Mouse (Mus musculus) kidney, adult 11 months (tissue): ENCODE measurements at regions not wholly inside any gene's neighbourhood (a gene's known extent, or its start where the extent isn't known, plus 50 kb on each side); places are given as distances from the start of the nearest gene placed in this dataset.
A peak's percentile ranks its signal among the peaks of the same experiment; 100 is the strongest.

Experiments used
- DNase-seq: peaks from one replicate; pipeline ENCODE4 v3.0.0; 2022

DNA sequence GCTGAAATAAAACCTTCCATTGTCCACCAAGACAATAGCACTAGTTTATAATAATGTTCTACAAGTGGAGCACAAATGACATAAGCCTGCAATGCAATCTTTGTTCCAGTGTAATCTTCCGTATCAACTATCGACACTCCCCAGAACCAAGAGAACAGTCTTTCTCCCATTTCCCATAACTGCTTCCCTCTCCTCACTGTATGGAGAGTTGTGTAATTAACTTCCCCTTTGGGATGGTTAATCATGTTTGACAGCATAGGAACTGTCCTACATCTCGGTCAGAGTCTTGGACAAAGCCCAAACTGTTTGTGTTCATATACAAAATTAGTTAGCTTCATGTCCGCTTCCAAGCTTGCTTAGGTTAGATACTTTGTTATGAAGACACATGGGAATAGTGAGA lies 225.8 kb upstream of the Marcks start:
- DNase-seq = no peak

DNA sequence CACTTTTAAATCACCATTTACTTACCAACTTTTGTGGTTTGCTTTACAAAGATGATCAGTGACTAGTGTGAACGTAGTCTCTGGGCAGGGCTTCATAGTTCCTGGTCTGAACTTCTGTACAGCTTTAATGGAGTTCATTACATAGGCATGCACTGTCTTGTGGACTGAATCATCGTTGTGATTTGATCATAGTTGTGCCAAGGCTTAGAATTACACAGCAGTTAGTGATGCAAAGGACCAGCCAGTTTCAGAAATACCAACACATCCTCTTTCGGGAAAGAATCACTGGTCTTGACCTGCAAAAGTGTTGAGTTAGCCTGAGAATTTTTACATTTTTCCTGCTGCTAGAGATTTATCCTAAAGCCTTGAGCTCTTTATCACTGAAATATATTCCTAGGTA lies 222.3 kb upstream of the Marcks start:
- no peak for DNase-seq

DNA sequence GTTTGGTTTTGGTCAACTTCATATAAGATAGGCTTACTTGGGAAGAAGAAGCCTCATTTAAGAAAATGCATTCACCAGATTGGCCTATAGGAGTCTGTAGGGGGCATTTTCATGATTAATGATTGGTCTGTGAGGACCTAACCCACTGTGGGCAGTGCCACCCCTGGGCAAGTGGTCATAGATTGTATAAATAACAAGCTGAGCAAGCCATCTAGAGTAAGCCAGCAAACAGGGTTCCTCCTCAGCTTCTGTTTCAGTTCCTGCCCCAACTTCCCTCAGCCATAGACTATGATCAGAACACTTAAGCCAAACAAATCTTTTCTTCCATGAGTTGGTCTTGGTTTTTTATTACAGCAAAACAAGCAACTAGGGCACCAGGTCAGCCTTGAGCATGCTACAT lies 220.2 kb upstream of the Marcks start:
- DNase-seq = no peak

DNA sequence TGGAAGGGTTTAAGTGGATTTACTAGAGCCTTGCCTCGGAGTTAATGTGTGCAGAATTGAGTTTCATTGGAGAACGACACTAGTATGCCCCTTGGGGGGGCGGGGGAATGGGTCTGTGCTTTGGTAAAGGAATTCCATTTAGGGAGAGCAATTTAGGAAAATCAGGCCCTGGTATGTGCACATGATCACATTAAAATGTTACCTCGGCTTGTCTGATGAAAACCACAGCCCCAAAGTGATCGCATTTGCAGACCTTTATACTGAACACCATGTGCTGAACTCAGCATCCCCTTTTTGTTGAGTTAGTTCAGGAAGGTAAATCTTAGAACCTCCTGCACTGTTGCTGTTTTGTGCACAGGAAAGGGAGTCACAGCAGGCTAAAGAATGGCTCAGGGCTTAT lies 219.6 kb upstream of the Marcks start:
- peak; percentile 7 for DNase-seq

DNA sequence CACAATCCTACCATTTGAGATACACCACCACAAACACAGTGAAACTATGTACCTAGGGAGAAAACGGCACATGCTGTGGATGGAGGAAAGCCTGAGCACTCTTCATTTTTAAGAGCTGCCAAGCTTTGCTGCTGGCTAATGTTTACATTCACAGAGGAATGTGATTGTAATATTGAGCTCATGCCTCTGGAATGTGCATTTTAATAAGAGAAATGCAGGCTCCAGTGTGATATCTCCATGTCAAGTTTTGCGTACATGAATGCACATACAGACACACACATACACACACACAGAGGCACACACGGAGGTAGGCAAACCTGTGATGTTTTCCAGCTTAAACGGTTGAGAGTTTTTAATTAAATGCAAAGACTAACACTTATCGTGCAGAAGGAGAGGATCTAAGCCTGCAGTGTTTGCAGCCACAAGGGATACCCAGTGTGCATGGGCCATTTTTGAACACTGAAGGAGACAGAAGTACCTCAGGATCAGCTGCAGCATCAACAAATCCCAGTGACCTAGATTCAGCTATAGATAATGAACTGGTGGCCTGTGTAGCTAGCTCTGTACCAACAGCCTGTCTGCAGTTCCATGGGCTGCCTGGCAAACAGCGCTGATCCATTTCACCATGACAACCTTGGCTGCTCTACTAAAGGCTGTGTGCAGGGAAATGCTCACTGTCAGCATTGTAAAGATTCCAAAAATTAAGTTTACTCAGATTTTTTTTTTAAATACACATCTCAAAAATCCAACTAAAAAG lies 218.8 kb upstream of the Marcks start:
- DNase-seq = no peak

DNA sequence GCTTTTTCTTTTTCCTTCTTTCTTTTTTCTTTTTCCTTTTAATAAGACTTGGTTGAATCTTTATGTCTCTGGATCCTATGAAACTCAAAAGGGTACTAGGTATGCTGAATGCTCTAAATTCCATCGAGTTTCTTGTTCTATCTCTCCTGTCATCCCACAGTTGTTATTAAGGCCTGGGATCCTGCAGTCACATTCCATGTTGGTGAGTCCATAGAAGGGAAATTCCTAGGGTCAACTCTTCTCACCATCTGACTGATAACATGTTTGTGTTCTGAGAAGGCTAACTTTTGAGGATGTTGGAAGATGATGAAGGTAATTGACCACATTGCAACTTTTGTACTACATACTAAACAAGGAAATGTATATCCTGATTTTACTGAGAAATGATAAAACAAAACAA lies 210.5 kb upstream of the Marcks start:
- no peak for DNase-seq

DNA sequence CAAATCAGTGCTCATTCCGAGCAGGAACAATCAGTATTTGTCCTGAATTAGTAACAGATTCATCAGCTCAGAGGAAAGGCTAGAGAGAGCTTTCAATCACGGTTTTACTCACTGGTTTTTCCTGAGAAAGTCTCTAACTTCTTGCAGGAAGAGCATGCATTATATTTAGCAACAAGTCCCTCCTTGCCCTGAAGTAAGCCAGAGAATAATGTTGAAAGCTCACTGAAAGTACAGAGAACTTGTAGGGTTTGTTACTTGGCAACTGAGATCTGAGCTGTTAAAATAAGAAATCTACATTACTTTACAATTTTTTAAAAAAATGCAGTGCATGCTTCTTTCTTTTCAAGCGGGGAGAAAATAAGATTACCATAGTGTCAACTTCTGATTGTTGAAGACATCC lies 209.7 kb upstream of the Marcks start:
- no peak for DNase-seq

DNA sequence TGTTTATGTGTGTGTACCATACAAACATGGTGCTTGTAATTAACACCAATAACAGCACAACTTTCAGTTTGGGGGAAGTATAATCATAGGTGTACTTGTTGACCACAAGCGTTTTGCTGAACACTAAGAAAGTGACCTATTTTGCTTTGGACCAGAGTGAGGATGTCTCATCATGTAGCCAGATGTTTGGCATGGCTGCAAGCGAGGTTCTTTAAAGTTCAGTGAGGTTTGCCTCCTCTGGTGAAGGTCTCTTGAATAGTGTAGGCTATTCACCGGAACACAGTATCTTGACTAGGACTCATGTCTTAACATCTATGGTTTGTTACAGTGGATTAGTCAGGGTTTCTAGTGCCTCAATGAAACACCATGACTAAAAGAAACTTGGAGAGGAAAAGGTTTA lies 208.9 kb upstream of the Marcks start:
- no peak for DNase-seq

DNA sequence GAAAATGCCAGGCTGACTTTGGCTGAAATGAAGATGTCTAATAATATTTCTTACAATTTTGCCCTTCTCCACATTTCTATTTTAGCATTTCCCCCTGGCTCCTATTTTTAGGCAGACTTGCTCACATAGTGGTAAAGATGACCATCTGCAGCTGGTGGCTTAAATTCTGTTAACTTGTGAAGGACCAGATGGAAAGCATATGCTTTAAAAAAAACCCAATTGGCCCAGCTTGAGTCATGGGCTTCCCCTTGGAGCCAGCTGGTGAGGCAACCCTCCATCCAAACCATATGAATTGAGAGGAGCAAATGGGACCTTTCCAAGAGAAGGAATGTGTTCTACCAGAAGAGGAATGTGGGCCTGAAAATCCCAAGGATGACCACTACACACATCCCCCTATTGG lies 204.0 kb upstream of the Marcks start:
- DNase-seq = no peak

DNA sequence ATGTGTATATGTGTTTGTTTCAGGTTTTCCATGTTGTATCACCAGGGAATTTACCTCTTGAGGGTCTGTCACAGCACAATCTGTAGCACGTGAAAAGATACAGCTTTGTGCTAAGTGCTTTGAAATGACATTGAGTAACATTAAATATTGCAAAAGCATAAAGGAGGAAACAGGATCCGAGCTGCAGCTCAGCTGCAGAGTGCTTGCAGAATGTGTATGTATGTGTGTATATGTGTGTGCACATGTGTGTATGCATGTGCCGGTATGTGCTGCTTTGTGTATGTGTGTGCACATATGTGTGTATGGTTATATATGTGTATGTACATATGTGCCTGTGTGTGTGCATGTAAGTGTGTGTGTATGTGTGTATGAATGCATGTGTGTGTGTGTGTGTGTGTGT lies 200.9 kb upstream of the Marcks start:
- no peak for DNase-seq

DNA sequence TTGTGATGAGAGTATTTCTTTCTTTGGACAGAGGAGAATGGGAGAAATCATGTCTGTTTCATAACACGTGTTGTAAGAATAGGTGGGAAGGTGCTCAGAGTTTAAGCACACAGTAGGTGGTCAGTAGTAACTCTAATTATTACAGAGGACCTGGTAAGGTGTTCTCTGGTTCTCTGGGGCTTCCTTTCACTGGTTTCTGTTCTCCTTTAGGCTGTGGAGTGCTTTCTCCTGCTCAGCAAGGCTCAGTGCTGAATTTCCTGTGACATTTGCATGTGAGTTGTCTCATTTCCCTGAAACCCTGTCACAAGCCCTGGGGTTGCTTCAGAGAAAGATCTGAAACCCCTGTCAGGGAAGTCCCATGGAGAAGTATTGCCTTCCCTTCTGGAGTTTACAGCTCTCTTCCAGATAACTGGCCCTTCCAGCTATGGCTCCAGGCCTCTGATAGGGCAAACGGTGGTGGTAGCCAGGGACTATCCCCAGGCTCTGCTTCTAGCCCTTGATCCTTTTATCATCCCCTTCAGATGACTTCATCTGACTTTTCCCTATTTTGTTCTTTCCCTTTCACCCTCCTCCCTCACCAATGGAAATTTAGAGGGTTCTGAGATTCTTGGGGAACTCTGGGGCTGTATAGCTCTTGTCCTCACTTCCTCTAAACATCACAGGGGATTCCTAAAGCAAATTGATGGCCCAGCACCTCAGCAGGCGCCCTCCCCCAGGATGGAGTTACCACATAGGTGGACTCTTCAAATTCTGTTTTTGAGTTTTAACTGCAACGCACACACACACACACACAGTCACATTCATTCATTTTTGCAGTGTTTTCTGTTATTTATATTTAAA lies 199.6 kb upstream of the Marcks start:
- no peak for DNase-seq

DNA sequence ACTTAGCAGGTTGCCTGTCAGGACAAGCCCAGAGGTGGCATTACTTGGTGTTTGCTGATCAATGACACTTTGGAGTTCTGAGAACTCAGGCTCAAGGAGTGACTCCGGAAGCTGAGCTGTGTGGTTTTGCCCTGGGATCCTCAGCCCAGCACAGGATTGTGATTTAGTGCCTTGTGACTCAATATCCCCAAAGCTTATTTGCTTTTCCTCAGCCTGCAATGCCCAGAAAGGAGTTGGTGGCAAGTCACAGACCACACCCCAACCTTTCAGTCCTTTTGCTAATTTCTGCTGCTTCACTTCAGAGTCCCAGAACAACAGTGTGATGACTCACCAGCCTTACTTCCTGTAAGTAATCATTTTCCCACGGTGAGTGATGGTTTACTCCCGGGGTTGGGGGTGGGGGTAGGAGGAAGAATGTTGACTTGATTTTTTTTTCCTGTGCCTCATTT lies 198.5 kb upstream of the Marcks start:
- DNase-seq = peak; percentile 14

DNA sequence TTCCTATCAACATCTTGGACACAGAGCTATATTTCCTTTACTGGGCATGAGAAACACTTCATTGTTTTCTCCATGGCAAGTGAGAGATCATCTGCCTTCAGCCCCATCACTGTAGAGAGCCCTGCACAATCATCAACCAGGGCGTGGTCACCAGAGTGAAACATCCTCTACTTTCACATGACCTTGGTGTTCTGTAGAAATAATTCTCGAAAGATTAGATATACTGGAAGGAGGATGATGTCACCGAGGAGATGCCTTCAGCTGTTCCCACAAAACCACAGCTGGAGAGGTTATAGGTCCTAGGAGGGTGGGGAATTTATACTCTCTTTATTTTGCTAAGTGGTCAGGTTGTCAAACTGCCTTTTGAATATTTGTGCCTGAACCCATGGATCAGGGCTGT lies 196.4 kb upstream of the Marcks start:
- DNase-seq = no peak

DNA sequence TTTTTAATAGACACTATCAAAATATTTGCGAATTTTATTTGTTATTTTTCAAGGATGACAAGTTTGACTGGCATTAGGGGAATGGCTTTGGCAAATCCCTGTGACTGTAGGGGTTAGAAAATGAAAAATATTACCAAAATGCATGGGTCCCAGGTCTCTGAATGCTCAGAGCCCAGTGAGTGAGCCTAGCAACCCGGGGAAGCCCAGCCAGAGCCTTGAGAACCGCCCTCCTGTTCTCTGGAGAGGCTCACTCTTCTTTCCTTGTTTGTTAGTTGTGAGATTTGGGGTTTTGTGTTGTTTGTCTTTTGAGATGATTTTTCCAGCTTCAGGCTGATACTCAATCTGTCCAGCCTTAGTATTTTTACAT lies 187.4 kb upstream of the Marcks start:
- no peak for DNase-seq

DNA sequence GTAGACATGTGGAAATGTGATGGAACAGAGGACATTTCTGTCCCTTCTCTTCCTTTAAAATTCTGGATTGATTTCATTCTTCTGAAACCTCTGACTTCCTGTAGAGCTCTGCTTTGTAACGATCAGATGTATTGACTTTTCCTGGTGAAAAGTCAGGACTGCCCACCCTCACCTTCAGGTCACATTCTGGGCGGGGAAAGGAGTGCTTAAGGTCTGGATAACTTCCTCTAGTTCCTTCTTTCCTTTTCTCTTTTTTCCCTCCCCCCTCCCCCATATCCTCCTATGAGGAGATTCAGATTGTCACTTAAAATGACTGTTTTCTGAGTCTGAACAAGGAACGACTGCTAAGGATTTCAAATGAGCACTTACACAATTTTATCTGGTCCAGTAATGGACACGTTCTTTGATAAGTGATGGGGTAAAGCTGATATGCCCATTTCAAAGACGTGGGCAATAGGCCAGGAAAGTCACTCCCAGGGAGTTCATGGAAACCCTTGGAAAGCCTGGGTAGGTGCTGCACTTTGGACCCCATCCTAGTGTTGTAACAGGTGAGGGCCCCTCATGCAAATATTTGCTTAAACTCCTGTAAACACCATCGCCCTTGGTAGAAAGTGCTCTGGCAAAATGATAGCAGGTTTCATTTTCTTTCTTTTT lies 186.9 kb upstream of the Marcks start:
- DNase-seq = no peak

DNA sequence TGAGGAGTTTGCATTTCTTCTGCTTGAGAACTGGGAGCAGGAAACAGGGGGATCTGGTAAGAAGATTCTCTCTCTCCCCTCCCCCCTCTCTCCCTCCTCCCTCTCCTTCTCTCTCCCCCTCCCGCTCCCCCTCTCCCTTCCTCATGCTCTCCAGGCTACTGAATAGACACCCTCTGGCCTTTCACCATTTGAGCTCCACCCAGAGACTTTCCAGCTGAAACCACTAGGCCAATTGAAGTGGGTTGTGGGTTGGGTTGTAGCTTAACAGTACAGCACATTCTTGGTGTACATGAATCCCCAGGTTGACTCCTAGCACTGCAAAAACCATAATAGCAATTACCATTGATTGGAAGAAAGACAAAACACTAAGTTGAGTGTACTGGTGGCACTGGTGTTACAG lies 185.0 kb upstream of the Marcks start:
- no peak for DNase-seq

DNA sequence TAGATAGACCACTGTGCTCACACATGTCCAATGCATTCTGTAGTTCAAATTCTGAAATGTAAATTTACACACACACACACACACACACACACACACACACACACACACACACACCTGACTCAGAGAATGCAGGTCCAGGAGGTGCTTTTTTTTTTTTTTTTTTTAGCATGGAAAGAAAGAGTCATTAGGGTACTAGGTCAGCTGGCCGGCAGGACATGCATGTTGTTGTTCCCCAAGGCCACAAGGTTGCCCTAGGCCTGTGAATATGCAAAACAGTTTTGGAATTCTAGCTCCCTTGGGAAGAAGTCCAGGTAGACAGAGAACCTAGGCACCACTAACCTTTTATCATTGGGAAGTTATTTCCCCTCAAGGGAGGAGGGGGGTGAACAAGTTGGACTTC lies 184.1 kb upstream of the Marcks start:
- no peak for DNase-seq

DNA sequence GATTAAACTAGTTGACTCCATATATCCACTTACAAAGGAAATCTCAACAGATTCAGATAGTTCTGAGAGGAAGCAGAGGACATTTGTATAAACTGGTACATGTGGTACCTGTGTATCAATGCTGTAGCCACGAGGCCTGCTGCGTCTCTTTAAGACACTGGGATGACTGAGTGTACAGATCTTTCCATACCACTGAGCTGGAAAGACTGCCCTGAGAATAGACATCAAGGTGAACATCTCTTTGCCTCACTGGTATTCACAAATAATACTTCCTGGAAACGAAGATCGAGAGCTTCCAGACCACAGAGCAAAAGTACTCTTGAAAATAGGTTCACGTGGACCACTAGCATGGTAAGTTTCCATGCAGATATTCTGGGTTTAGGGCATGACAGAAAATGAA lies 183.6 kb upstream of the Marcks start:
- no peak for DNase-seq

DNA sequence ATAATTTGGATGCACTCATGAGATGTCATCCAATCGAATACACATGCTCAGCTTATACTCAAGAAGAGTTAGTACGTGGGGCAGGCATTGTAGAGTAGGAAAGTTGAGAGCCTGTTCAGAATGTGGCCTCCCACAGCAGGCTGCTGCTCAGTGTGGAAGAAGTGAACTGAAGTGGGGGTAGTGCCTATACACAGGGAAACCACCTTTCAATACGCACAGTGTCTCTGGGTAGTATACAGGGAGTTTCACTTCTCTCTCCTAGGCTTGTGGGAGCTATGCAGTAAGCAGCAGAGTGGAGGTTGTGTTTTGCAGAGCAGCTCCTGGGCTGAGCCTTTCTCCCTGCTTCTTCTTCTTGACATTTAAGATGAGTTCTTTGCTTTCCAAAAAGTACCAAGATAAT lies 182.5 kb upstream of the Marcks start:
- DNase-seq = no peak

DNA sequence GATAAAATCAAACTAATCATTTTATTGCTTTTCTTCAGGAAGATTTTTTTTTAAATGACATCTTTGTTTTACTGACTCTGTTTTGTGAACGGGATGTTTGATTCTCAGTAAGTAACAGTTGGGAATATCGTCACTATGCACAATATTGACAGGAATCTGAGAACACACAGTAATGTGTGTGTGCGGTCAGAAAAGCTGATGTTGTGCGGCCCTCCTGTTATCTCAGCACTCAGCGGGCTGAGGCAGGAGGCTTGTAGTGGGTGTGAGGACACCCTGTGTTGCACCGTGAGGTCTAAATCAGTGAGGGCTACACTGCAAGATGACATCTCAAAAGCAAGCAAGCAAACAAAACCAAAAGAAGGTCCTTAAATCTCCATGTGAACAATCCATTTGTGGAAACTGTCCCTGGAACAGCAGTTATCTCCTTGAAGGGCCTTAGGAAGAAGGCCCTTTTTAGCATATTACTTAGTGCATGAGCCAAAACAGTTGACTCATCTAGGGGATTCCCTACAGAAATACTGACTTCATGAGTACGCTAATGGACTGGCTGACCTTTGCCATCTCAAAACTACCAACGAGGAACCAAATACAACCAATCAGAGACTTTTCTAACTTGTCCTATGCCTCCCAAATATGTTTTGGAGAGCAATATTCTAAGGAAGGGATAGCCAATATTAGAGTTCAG lies 181.2 kb upstream of the Marcks start:
- no peak for DNase-seq

DNA sequence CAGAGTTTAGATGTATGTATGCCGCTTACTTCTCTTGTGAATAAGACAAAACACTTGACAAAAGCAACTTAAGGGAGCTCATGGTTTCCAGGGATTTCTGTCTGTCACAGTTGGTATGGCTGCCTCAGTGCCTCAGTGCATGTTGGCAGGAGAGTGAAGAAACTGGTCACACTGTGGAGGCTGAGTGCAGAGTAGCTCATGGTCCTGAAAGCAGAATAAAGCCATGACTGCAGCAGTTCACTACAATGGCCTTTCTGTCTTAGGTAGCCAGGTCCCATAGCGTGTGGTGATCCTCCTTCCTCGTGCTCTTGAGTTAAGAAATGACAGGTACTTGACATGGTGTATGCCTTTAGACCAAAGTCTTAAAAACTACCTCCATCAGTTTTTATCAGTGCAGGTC lies 178.0 kb upstream of the Marcks start:
- no peak for DNase-seq

DNA sequence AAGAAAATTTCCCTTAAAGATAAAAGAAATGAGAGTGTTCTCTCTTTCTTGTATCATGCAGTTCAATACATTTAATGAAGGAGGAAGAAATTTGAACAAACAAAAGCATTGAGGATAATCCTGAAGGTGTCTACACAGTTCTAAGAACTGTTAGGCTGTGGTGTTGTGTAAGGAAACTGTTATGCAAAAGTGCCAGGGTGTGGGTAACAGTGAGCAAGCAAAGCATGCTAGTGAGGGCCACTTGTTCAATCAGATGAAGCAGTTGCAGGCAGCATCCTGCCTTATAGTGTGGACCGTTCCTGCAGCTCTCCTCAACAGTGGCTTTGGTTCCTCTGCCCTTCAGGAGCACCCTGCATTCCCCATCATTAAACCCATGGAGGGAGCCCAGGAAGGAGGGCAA lies 177.1 kb upstream of the Marcks start:
- DNase-seq = no peak

DNA sequence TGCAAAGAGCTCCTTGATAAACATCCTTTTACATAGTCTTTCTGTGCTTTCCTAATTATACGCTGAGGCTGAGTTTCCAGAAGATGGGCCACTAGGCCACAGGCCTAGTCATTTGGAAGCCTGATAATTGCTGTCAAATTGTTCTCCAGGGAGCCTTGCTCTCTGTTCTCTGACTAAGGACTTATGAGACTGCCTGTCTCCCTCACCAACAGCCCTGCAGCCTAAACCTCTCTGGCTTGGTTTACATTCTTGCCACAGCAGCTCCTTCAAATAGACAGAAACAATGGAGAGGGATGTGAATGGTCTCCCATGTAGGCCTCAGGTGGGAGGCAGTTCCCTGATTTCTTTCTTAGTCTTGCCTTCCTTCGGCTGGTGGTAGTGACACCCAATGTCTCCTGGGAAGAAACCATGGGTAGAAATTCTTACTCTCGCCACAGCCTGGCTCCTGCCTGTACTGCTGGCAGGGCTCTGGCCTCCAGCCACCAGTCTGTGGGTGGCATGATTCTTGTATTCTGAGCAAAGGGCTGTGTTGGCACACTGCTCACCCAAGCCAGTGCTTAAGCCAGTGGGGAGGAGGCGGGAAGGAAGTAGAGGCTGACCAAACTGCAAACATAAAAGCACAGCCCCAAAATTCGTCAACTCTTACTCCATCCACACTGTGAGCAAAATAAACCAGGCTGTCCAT lies 176.2 kb upstream of the Marcks start:
- DNase-seq = no peak
